Mouse (Mus musculus) small intestine, adult 2 months (tissue): ENCODE results near the gene Atl3. TPM values are rescaled to one million over a fixed set of nuclear protein-coding genes. Genes with fewer than 3 reads are reported as not detected.

Source experiments
- H3K27ac ChIP-seq: fragments of 200-500 bp; 2 replicates; pipeline ENCODE4 v1.5.1; 2012; ENCODE audit warnings: low read depth, low read length, control low read depth, inconsistent platforms; ENCODE audit not compliant: insufficient read depth
- H3K27me3 ChIP-seq: fragments of 200-500 bp; 2 replicates; pipeline ENCODE4 v1.6.1; 2012; ENCODE audit warnings: mild to moderate bottlenecking, moderate library complexity, low read length, inconsistent platforms; ENCODE audit not compliant: control insufficient read depth, insufficient read depth
- H3K36me3 ChIP-seq: fragments of 200-500 bp; 2 replicates; pipeline ENCODE4 v1.6.1; 2012; ENCODE audit warnings: mild to moderate bottlenecking, low read length, control low read depth, inconsistent platforms; ENCODE audit not compliant: control insufficient read depth, insufficient read depth
- H3K4me1 ChIP-seq: fragments of 200-500 bp; 2 replicates; pipeline ENCODE4 v1.6.1; 2012; ENCODE audit warnings: low read length, inconsistent platforms, mixed read lengths; ENCODE audit not compliant: control insufficient read depth, insufficient read depth, insufficient read length
- H3K4me3 ChIP-seq: fragments of 200-500 bp; 2 replicates; pipeline ENCODE4 v1.5.1; 2012; ENCODE audit warnings: low read depth, mild to moderate bottlenecking, control low read depth, inconsistent platforms, low read length, moderate library complexity
- CTCF ChIP-seq: fragments of 200-500 bp; IDR thresholded peaks from 2 replicates; pipeline ENCODE4 v1.5.1; 2012; ENCODE audit warnings: low read depth, mild to moderate bottlenecking, control low read depth, inconsistent platforms, low read length, moderate library complexity, mixed read lengths; ENCODE audit not compliant: insufficient replicate concordance, insufficient read length; ENCODE audit errors: extremely low read depth
- POLR2A ChIP-seq: fragments of 200-500 bp; IDR thresholded peaks from 2 replicates; pipeline ENCODE4 v1.6.1; 2012; ENCODE audit warnings: low read depth, mild to moderate bottlenecking, control low read depth, inconsistent platforms, low read length, moderate library complexity
- WGBS: fragments of 180-500 bp; shearing (Covaris S2); methylation state at CpG from one replicate; pipeline ENCODE4 v1.1.7; 2018; 5-methylcytosine and 5-hydroxymethylcytosine counted together
- polyA plus RNA-seq: library from polyadenylated mRNA; depleted of rRNA; stranded (reverse); fragments of >200 nt; gene quantifications from 2 replicates; pipeline ENCODE4 v1.2.3, GENCODE M21; 2012

Atl3 gene
- polyA plus RNA-seq, 1 experiment, result 2.6 TPM

GRCm38 (mm10) chr19:7500701-7501100 lies 6.9 kb downstream of the Atl3 start:
- Histone ChIP-seq H3K36me3 (no peaks in the 10 kb centered on the region), H3K4me1 (no peaks in the 10 kb centered on the region), H3K27ac (no peak overlapping the region), H3K4me3 (no peak overlapping the region), H3K27me3 (no peaks in the 10 kb centered on the region)
- 21% methylated on average over 1 of the region's 1 CpGs for WGBS
- TF ChIP-seq POLR2A, result no peak
- TF ChIP-seq CTCF, result no peak

GRCm38 (mm10) chr19:7502432-7502831 lies 8.6 kb downstream of the Atl3 start:
- TF ChIP-seq POLR2A (no peak), CTCF (no peak)
- Histone ChIP-seq H3K27ac (no peak overlapping the region), H3K36me3 (no peaks in the 10 kb centered on the region), H3K4me3 (no peak overlapping the region), H3K27me3 (no peaks in the 10 kb centered on the region), H3K4me1 (no peaks in the 10 kb centered on the region)
- 72% methylated on average over 2 of the region's 2 CpGs for WGBS

GRCm38 (mm10) chr19:7506321-7506720 lies 12.5 kb downstream of the Atl3 start:
- 69% methylated on average over 1 of the region's 1 CpGs for WGBS

GRCm38 (mm10) chr19:7508026-7508425 lies 14.2 kb downstream of the Atl3 start:
- no peak overlapping the region for H3K27ac ChIP-seq
- H3K4me3 ChIP-seq, result no peak overlapping the region
- H3K36me3 ChIP-seq, result peaks cover 14% of the 10 kb centered on the region
- H3K27me3 ChIP-seq, result no peaks in the 10 kb centered on the region
- no peaks in the 10 kb centered on the region for H3K4me1 ChIP-seq
- TF ChIP-seq POLR2A (no peak), CTCF (no peak)
- WGBS, result 87% methylated on average over 4 of the region's 4 CpGs

More at GRCm38 (mm10) chr19:7506321-7506720, 12.5 kb downstream of the Atl3 start:
- no peak for TF ChIP-seq CTCF
- TF ChIP-seq POLR2A, result no peak
- H3K4me1 ChIP-seq, result no peaks in the 10 kb centered on the region
- H3K4me3 ChIP-seq, result no peak overlapping the region
- no peak overlapping the region for H3K27ac ChIP-seq
- no peaks in the 10 kb centered on the region for H3K27me3 ChIP-seq
- peaks cover 13% of the 10 kb centered on the region for H3K36me3 ChIP-seq

GRCm38 (mm10) chr19:7516437-7516836 lies 22.6 kb downstream of the Atl3 start:
- Histone ChIP-seq H3K27ac (no peak overlapping the region), H3K4me3 (no peak overlapping the region), H3K27me3 (no peaks in the 10 kb centered on the region), H3K4me1 (no peaks in the 10 kb centered on the region), H3K36me3 (peaks cover 25% of the 10 kb centered on the region)
- TF ChIP-seq CTCF (no peak), POLR2A (no peak)
- 78% methylated on average over 1 of the region's 1 CpGs for WGBS

- no peak overlapping the region for H3K27ac ChIP-seq
- H3K36me3 ChIP-seq, result peaks cover 48% of the 10 kb centered on the region
- no peak overlapping the region for H3K4me3 ChIP-seq
- 88% methylated on average over 3 of the region's 3 CpGs for WGBS
- TF ChIP-seq CTCF (no peak), POLR2A (no peak)
- no peaks in the 10 kb centered on the region for H3K4me1 ChIP-seq
- no peaks in the 10 kb centered on the region for H3K27me3 ChIP-seq
These were observed 27.8 kb downstream of the Atl3 start for GRCm38 (mm10) chr19:7521619-7522018.

- H3K27ac ChIP-seq, result no peak overlapping the region
- no peak overlapping the region for H3K4me3 ChIP-seq
- H3K27me3 ChIP-seq, result no peaks in the 10 kb centered on the region
- WGBS, result 93% methylated on average over 2 of the region's 2 CpGs
- TF ChIP-seq CTCF (no peak), POLR2A (no peak)
- H3K4me1 ChIP-seq, result no peaks in the 10 kb centered on the region
- peaks cover 46% of the 10 kb centered on the region for H3K36me3 ChIP-seq
These were observed 29.0 kb downstream of the Atl3 start for GRCm38 (mm10) chr19:7522856-7523255.
